Mouse (Mus musculus) thymus, adult 2 months (tissue): ENCODE measurements around the gene Palm2. TPM values are rescaled to one million over a fixed set of nuclear protein-coding genes. Genes with fewer than 3 reads are reported as not detected.

Experiments
- DNase-seq: peaks from one replicate; pipeline ENCODE4 v3.0.0; 2021
- H3K27ac ChIP-seq: fragments of 200-500 bp; 2 replicates; pipeline ENCODE4 v1.5.1; 2012; ENCODE audit warnings: low read length, control low read depth; ENCODE audit not compliant: control insufficient read depth, insufficient read depth
- H3K27me3 ChIP-seq: fragments of 200-500 bp; 2 replicates; pipeline ENCODE4 v1.6.1; 2012; ENCODE audit warnings: mild to moderate bottlenecking, low read length, moderate library complexity, mixed read lengths; ENCODE audit not compliant: control insufficient read depth, insufficient read depth
- H3K36me3 ChIP-seq: fragments of 200-500 bp; 2 replicates; pipeline ENCODE4 v1.6.1; 2012; ENCODE audit warnings: mild to moderate bottlenecking, low read length, moderate library complexity; ENCODE audit not compliant: control insufficient read depth, insufficient read depth
- H3K4me1 ChIP-seq: fragments of 200-500 bp; replicated peaks from 2 replicates; pipeline ENCODE4 v1.6.1; 2012; ENCODE audit warnings: low read length; ENCODE audit not compliant: control insufficient read depth, insufficient read depth
- H3K4me3 ChIP-seq: fragments of 200-500 bp; 2 replicates; pipeline ENCODE4 v1.5.1; 2012; ENCODE audit warnings: mild to moderate bottlenecking, low read length, control low read depth, moderate library complexity; ENCODE audit not compliant: control insufficient read depth, insufficient read depth
- CTCF ChIP-seq: fragments of 200-500 bp; IDR thresholded peaks from 2 replicates; pipeline ENCODE4 v1.5.1; 2012; ENCODE audit warnings: mild to moderate bottlenecking, control low read depth, low read length, moderate library complexity, borderline replicate concordance; ENCODE audit not compliant: control insufficient read depth, poor library complexity, insufficient read depth; ENCODE audit errors: extremely low read depth
- POLR2A ChIP-seq: fragments of 200-500 bp; IDR thresholded peaks from 2 replicates; pipeline ENCODE4 v1.6.1; 2012; ENCODE audit warnings: mild to moderate bottlenecking, low read length, control low read depth, moderate library complexity; ENCODE audit not compliant: control insufficient read depth, poor library complexity, insufficient read depth; ENCODE audit errors: extremely low read depth
- WGBS: fragments of 180-500 bp; shearing (Covaris S2); methylation state at CpG from one replicate; pipeline ENCODE4 v1.1.7; 2018; 5-methylcytosine and 5-hydroxymethylcytosine counted together
- polyA plus RNA-seq: library from polyadenylated mRNA; depleted of rRNA; stranded (reverse); fragments of >200 nt; gene quantifications from 2 replicates; pipeline ENCODE4 v1.2.3, GENCODE M21; 2012

Gene Palm2
- polyA plus RNA-seq, 1 experiment: 0.13 TPM

DNA sequence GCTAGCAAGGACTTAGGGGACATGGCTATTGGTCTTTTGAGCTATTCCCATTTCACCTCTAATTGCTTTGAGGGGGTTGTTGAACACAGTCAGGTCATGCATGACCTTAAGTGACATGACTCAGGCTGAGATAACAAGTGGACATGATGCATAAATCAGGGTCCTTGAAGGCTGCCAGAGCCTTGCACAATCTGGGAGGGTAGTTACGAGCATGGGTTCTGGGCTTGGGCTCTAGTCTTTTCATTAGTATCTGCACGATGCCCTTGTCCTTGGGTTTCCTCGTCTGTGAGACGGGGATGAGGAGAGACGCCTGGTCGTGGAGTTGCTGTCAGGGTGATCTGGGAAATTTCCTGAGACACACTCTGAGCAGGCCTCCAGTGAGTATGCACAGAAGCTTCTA lies 140.6 kb downstream of the Palm2 start:
- Histone ChIP-seq H3K27me3 (no peaks in the 10 kb centered on the region), H3K36me3 (no peaks in the 10 kb centered on the region), H3K27ac (no peak overlapping the region), H3K4me3 (no peak overlapping the region), H3K4me1 (no peaks in the 10 kb centered on the region)
- 93% methylated on average over 6 of the region's 6 CpGs for WGBS
- no peak for TF ChIP-seq POLR2A
- TF ChIP-seq CTCF: no peak
- DNase-seq: no peak

DNA sequence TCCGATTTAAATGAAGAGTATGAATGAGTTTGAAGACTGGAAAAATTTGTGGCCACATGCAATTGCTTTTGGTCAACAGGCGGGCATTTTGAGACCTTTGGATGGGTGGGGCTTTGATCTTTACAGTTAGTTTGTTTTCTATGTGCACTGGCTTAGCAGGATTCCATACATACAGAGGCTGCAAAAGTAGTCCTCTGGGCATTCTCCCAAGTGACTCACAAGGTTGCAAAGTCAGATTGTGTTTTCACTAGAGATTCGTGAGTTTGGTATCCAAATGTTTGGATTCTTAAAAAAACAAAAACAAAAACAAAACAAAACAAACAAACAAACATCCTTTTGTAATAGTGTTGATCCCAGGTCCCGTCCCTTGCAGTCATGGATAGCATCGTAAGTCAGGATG lies 141.6 kb downstream of the Palm2 start:
- TF ChIP-seq POLR2A (no peak), CTCF (no peak)
- Histone ChIP-seq H3K36me3 (no peaks in the 10 kb centered on the region), H3K27ac (no peak overlapping the region), H3K4me3 (no peak overlapping the region), H3K27me3 (no peaks in the 10 kb centered on the region), H3K4me1 (no peaks in the 10 kb centered on the region)
- 88% methylated on average over 5 of the region's 5 CpGs for WGBS
- no peak for DNase-seq

DNA sequence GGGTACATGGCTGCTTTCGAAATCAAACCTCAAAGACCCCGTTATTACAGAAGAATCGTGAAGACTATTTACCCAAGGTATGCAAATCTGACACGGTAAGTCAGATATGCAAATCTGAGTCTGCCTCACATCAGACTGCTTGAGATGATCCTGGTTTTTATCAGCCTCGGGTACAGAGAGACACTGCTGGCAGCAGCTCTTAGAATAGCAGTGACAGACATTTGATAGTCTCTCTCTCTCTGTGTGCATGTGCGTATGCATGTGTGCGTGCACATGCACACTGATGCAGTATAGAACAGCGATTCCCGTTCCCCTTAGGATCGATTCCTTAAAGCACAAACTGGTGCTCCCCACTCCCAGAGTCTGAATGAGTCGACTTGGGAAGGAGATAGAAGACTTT lies 142.0 kb downstream of the Palm2 start:
- Histone ChIP-seq H3K36me3 (no peaks in the 10 kb centered on the region), H3K27ac (no peak overlapping the region), H3K27me3 (no peaks in the 10 kb centered on the region), H3K4me1 (no peaks in the 10 kb centered on the region), H3K4me3 (no peak overlapping the region)
- no peak for DNase-seq
- TF ChIP-seq CTCF (no peak), POLR2A (no peak)
- WGBS: 89% methylated on average over 11 of the region's 11 CpGs

DNA sequence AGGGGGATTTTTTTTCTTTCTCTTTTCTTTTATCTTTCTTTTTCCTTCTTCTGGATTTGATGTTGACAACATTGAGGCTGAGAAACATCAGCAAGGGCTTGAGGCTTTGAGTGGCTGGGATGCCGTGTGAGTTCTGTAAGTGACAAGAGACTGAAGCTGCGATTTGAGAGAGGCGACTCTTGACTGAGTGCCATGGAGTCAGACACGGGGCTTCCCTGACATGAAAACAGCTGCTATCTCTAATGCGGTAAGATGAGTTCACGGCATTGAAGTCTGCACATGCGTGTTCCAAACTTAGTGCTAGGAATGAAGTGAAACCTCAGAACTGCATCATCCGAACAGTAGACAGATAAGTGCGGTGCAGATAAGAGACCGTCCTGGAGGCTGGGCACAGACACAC lies 145.6 kb downstream of the Palm2 start:
- WGBS: 95% methylated on average over 10 of the region's 10 CpGs
- no peaks in the 10 kb centered on the region for H3K4me1 ChIP-seq
- no peak for TF ChIP-seq CTCF
- no peak for TF ChIP-seq POLR2A
- H3K36me3 ChIP-seq: no peaks in the 10 kb centered on the region
- H3K27ac ChIP-seq: no peak overlapping the region
- H3K27me3 ChIP-seq: no peaks in the 10 kb centered on the region
- H3K4me3 ChIP-seq: no peak overlapping the region
- no peak for DNase-seq

DNA sequence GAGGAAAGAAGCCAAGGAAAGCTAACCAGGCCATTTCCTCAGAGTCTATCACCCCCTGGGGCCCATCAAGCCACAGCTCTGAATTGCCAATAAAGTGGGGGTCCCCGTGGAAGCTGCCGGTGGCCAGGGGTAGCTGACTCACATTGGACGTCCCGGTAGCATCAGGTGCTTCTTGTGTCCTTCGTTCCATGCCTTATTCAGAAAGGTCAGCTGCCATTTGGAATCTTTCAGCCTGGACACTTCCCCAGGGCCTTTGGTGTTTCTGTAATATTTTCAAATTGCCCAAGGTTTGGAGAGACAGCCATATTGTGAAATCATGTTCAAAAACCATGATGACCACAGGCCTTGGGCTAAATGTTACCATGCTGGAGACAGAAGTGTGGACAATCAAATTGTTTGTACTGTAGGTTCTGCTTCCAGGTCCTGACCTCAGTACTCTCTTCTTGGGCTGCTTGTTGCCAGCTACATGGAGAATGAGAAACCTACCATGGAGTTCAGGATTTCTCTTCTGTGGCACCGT lies 151.3 kb downstream of the Palm2 start:
- Histone ChIP-seq H3K27ac (no peak overlapping the region), H3K4me1 (no peaks in the 10 kb centered on the region), H3K36me3 (no peaks in the 10 kb centered on the region), H3K27me3 (no peaks in the 10 kb centered on the region), H3K4me3 (no peak overlapping the region)
- TF ChIP-seq POLR2A (no peak), CTCF (no peak)
- no peak for DNase-seq
- 91% methylated on average over 6 of the region's 6 CpGs for WGBS

DNA sequence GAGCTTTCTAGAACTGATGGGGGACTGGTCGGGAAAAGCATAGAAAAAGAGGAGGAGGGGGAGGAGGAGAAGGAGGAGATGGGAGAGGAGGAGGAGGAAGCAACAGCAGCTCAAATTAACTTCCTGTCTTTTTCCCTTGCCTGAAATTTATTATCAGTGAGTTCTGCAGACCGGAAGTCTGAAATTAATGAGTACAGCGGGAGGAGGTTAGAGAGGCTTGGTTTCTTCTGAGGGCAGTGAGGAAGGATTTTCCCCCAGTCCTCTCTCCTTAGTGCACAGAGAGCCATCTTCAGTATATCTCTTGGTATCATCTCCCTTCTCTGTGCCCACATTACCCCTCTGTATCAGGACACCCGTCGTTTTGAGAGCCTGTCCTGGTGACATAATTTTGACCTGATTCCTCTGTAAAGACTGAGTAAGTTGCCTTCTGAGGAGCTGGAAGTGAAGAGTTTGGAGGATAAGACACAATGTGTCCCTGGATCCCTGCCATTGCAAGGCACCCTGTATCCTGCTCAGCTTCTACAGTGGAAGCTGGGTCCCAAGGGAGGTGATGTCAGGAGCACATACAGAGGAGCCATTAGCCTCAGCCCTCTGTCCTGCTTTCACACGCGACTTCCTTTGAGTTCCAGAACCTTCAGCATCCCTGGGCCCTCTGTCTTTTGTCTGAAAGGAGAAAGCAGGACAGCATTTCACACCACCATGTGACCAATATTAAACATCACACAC lies 153.0 kb downstream of the Palm2 start:
- Histone ChIP-seq H3K27ac (no peak overlapping the region), H3K27me3 (no peaks in the 10 kb centered on the region), H3K4me1 (no peaks in the 10 kb centered on the region), H3K4me3 (no peak overlapping the region), H3K36me3 (no peaks in the 10 kb centered on the region)
- DNase-seq: no peak
- TF ChIP-seq CTCF: no peak
- no peak for TF ChIP-seq POLR2A
- 44% methylated on average over 7 of the region's 7 CpGs for WGBS
